Mouse (Mus musculus) intestine, postnatal 0 days (tissue): ENCODE measurements around the gene Suox. TPM values are rescaled to one million over a fixed set of nuclear protein-coding genes. Genes with fewer than 3 reads are reported as not detected.

ENCODE experiments used
- ATAC-seq: fragments of 200-750 bp; cut with Nextera tagmentation; 2 replicates; pipeline ENCODE4 v1.8.0; 2017; ENCODE audit warnings: mild to moderate bottlenecking, moderate TSS enrichment, moderate library complexity
- H3K27ac ChIP-seq: fragments of 300-500 bp; sonication (generic); 2 replicates; pipeline ENCODE4 v1.5.1; 2014; ENCODE audit warnings: mild to moderate bottlenecking, low read depth, low read length, moderate library complexity
- H3K27me3 ChIP-seq: fragments of 300-500 bp; sonication (generic); replicated peaks from 2 replicates; pipeline ENCODE4 v1.6.1; 2014; ENCODE audit warnings: low read length, mixed read lengths; ENCODE audit not compliant: control insufficient read depth, insufficient read depth
- H3K36me3 ChIP-seq: fragments of 300-500 bp; sonication (generic); 2 replicates; pipeline ENCODE4 v1.6.1; 2014; ENCODE audit warnings: mild to moderate bottlenecking, moderate library complexity; ENCODE audit not compliant: control insufficient read depth, insufficient read depth
- H3K4me1 ChIP-seq: fragments of 300-500 bp; sonication (generic); replicated peaks from 2 replicates; pipeline ENCODE4 v1.6.1; 2014; ENCODE audit warnings: antibody characterized with exemption, low read length, mixed read lengths; ENCODE audit not compliant: control insufficient read depth, insufficient read depth
- H3K4me2 ChIP-seq: fragments of 300-500 bp; sonication (generic); replicated peaks from 2 replicates; pipeline ENCODE4 v1.6.1; 2014; ENCODE audit warnings: low read depth, mild to moderate bottlenecking, moderate library complexity
- H3K4me3 ChIP-seq: fragments of 300-500 bp; sonication (generic); 2 replicates; pipeline ENCODE4 v1.5.1; 2014; ENCODE audit warnings: low read depth, low read length
- H3K9ac ChIP-seq: fragments of 300-500 bp; sonication (generic); 2 replicates; pipeline ENCODE4 v1.6.1; 2014; ENCODE audit warnings: mild to moderate bottlenecking, low read depth, low read length
- H3K9me3 ChIP-seq: fragments of 300-500 bp; sonication (generic); 2 replicates; pipeline ENCODE4 v1.6.1; 2016; ENCODE audit warnings: mixed run types; ENCODE audit not compliant: control insufficient read depth
- CTCF ChIP-seq: sonication (generic); IDR thresholded peaks from 2 replicates; pipeline ENCODE4 v1.5.1; 2016; ENCODE audit warnings: low read depth, mild to moderate bottlenecking, control low read depth, antibody characterized with exemption, moderate library complexity
- WGBS: fragments of 180-500 bp; shearing (Covaris S2); extraction: QIAGEN DNeasy Blood & Tissue Kit; methylation state at CpG from one replicate; pipeline ENCODE4 v1.1.7; 2014; 5-methylcytosine and 5-hydroxymethylcytosine counted together
- polyA plus RNA-seq: library from polyadenylated mRNA; unstranded; fragments of >200 nt; fragmentation: Nextera tagmentation; extraction: Ambion mirVana; gene quantifications from 2 replicates; pipeline ENCODE4 v1.2.1, GENCODE M21; 2015

The Suox gene
- polyA plus RNA-seq, 1 experiment from 2014 or later = 5.1 TPM

- no peaks in the 10 kb centered on the region for H3K27me3 ChIP-seq
- H3K4me3 ChIP-seq = no peak overlapping the region
- H3K27ac ChIP-seq = no peak overlapping the region
- TF ChIP-seq CTCF = no peak
- no peaks in the 10 kb centered on the region; the same call in 1 of the 2 replicates for H3K4me1 ChIP-seq
- 96% methylated on average over 2 of the region's 2 CpGs for WGBS
- H3K9me3 ChIP-seq = no peaks in the 10 kb centered on the region
- H3K9ac ChIP-seq = no peak overlapping the region
- peaks cover 4% of the 10 kb centered on the region; the same call in 1 of the 2 replicates for H3K36me3 ChIP-seq
- ATAC-seq = no peak
- no peak overlapping the region for H3K4me2 ChIP-seq
Observed at GRCm38 (mm10) chr10:128665806-128666205, 8.1 kb downstream of the Suox start.

- no peak for TF ChIP-seq CTCF
- H3K27ac ChIP-seq = no peak overlapping the region
- no peaks in the 10 kb centered on the region for H3K36me3 ChIP-seq
- no peak overlapping the region for H3K4me2 ChIP-seq
- no peaks in the 10 kb centered on the region for H3K27me3 ChIP-seq
- no peak overlapping the region for H3K4me3 ChIP-seq
- no peaks in the 10 kb centered on the region for H3K9me3 ChIP-seq
- no peaks in the 10 kb centered on the region; the same call in 1 of the 2 replicates for H3K4me1 ChIP-seq
- WGBS = 83% methylated on average over 3 of the region's 3 CpGs
- no peak for ATAC-seq
- H3K9ac ChIP-seq = no peak overlapping the region
Observed at GRCm38 (mm10) chr10:128665307-128665706, 8.6 kb downstream of the Suox start.

DNA sequence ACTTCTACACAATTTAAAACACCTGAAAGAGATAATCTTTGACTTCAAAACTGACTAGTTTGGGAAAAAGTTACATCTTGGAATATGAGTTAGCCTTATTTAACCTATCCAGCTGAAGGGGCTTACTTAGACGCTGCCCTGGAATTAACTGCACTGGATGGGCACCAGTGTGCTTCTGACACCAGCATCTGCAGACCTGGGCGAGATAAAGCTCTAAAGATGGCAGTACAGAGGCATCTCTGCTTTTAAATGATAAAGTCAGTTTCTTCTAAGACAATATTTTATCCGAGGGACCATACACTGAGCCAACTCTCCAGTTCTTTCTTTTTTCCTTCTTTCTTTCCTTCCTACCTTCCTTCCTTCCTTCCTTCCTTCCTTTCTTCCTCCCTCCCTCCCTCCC lies 9.1 kb downstream of the Suox start:
- Histone ChIP-seq H3K36me3 (no peaks in the 10 kb centered on the region), H3K4me2 (no peak overlapping the region), H3K27me3 (no peaks in the 10 kb centered on the region), H3K9ac (no peak overlapping the region), H3K4me1 (no peaks in the 10 kb centered on the region; the same call in 1 of the 2 replicates), H3K27ac (no peak overlapping the region), H3K4me3 (no peak overlapping the region), H3K9me3 (no peaks in the 10 kb centered on the region)
- no peak for TF ChIP-seq CTCF
- WGBS = 80% methylated on average over 3 of the region's 3 CpGs
- no peak for ATAC-seq

DNA sequence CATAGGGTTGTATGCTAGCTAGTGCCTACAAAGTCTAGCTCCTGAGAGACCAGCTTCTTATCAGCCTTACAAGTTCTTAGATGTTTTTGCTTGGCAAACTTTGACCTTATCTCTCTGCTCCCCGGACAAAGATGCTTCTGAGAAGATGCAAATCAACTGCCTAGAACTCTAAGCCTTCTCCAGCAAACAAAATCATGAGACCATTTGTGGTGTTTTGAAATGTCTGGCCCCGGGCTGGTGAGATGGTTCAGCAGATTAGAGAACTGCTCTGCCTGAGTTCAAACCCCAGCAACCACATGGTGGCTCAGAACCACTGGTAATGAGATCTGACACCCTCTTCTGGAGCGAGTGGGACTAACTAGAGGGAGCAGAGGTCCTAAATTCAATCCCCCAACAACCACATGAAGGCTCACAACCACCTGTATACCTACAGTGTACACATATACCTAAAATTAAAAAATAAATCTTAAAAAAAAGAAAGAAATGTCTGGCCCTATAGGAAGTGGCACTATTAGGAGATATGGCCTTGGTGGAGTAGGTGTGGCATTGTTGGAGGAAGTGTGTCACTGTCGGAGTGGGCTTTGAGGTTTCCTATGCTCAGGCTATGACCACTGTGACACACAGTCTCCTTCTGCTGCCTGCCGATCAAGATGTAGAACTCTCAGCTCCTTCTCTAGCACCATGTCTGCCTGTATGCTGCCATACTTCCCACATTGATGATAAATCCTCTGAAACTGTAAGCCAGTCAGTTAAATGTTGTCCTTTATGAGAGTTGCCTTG lies 10.2 kb downstream of the Suox start:
- Histone ChIP-seq H3K4me3 (no peak overlapping the region), H3K36me3 (no peaks in the 10 kb centered on the region), H3K9ac (no peak overlapping the region), H3K27ac (no peak overlapping the region), H3K27me3 (no peaks in the 10 kb centered on the region), H3K4me1 (no peaks in the 10 kb centered on the region; the same call in 1 of the 2 replicates), H3K9me3 (no peaks in the 10 kb centered on the region), H3K4me2 (no peak overlapping the region)
- ATAC-seq = no peak
- no peak for TF ChIP-seq CTCF
- 53% methylated on average over 5 of the region's 5 CpGs for WGBS

DNA sequence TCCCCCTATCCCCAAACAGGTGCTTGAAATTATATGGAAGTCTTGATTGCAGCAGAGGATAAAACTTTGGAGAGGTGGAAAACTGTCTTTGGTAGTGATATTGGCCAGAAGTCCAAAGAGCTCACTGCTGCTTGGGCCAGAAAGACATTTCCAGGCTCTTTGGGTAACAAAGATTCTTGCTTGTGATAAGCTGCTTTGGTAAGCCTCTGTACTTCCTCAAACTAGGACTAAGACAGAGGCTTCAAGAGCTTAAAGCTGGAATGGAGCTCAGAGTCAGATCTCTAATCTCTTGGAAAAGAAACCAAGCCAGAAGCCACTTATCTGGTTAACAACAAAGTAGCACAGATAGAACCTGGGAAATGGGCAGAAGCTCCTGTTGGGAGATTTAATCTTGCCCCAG lies 11.4 kb downstream of the Suox start:
- no peak for TF ChIP-seq CTCF

GRCm38 (mm10) chr10:128659490-128659889 lies 14.4 kb downstream of the Suox start:
- Histone ChIP-seq H3K9me3 (no peaks in the 10 kb centered on the region), H3K9ac (no peak overlapping the region), H3K4me2 (no peak overlapping the region), H3K27me3 (no peaks in the 10 kb centered on the region), H3K4me3 (no peak overlapping the region), H3K27ac (no peak overlapping the region), H3K36me3 (no peaks in the 10 kb centered on the region), H3K4me1 (no peaks in the 10 kb centered on the region)
- ATAC-seq = no peak
- no peak for TF ChIP-seq CTCF
- 52% methylated on average over 9 of the region's 9 CpGs for WGBS

More for the DNA sequence above, 11.4 kb downstream of the Suox start:
- H3K4me3 ChIP-seq = no peak overlapping the region
- no peak overlapping the region for H3K27ac ChIP-seq
- ATAC-seq = no peak
- H3K4me1 ChIP-seq = no peaks in the 10 kb centered on the region
- no peaks in the 10 kb centered on the region for H3K9me3 ChIP-seq
- H3K27me3 ChIP-seq = no peaks in the 10 kb centered on the region
- no peaks in the 10 kb centered on the region for H3K36me3 ChIP-seq
- H3K9ac ChIP-seq = no peak overlapping the region
- H3K4me2 ChIP-seq = no peak overlapping the region
